Mouse (Mus musculus) olfactory bulb, adult 2 months (tissue): ENCODE measurements around the gene Slc25a19.

Experiments
- CTCF ChIP-seq: fragments of 200-500 bp; IDR thresholded peaks from 2 replicates; pipeline ENCODE4 v1.5.1; 2012; ENCODE audit warnings: low read depth, mild to moderate bottlenecking, low read length, moderate library complexity; ENCODE audit not compliant: insufficient read depth
- POLR2A ChIP-seq: fragments of 200-500 bp; IDR thresholded peaks from 2 replicates; pipeline ENCODE4 v1.6.1; 2012; ENCODE audit warnings: mild to moderate bottlenecking, low read depth, low read length, moderate library complexity; ENCODE audit not compliant: insufficient read depth

DNA sequence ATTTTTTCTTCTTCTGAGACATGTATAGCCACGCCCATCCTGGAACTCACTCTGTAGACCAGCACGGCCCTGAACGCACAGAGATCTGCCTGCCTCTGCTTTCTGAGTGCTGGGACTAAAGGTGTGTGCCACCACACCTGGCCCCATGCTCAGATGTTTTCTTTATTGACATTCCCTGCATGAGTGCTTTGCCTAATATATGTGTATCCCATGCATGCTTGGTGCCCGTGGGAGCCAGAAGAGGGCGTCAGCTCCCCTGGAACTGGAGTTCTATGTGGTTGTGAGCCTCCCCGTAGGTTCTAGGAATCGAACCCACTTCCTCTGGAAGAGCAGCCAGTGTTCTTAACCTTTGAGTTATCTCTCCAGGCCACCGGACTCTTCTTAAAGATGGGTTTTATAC, 6.9 kb upstream of the Slc25a19 start:
- TF ChIP-seq CTCF (no peak), POLR2A (no peak)
